Mouse (Mus musculus) left cerebral cortex, adult 18-20 months (tissue): Measurements from ENCODE around the gene Defb28. TPM values are rescaled to one million over a fixed set of nuclear protein-coding genes. Genes with fewer than 3 reads are reported as not detected.

Experiments used
- DNase-seq, 2 experiments: peaks; one replicate each; pipeline ENCODE4 v3.0.0; 2021 to 2022; ENCODE audit warnings: low spot score in 2 of 2, mixed read lengths in 1 of 2
- long read RNA-seq, 2 experiments: library from polyadenylated mRNA; stranded (forward); transcript quantifications; one replicate each; pipeline ENCODE4 v2.0.0; 2021
- total RNA-seq, 2 experiments: library from RNA; stranded (reverse); gene quantifications; 2 replicates each; pipeline ENCODE4 v1.2.3; 2021

Defb28 gene
- total RNA-seq, result not detected
- long read RNA-seq, experiment 1, result 0 reads
- long read RNA-seq, experiment 2, result 0 reads

GRCm38 (mm10) chr2:152517981-152518380, at the start of gene Defb28:
Gene Defb28 (plus strand): TSS chr2:152518255.
- DNase-seq, result no peak

- peak; percentile 38 to 63 for DNase-seq
Observed at GRCm38 (mm10) chr2:152470973-152471372, 47.1 kb upstream of the Defb28 start.

DNA sequence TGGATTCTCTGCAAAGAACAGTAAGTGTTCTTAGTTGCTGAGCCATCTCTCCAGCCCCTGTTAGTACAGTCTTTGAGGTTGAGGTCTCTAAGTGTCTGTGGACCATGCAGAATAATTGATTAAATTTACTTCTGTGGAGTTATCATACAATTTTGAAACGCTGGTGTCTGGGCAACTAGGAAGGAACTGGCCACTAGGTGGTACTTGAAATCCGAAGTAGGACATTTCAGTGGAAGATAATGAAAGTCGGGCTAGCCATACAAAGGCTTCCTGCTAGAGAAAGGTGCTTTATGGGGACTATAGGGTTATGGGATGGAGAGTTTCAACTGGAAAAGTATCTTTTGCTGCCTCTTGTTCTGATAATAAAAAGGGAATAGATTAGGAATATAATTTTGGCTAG, 45.6 kb upstream of the Defb28 start:
- DNase-seq, result no peak

DNA sequence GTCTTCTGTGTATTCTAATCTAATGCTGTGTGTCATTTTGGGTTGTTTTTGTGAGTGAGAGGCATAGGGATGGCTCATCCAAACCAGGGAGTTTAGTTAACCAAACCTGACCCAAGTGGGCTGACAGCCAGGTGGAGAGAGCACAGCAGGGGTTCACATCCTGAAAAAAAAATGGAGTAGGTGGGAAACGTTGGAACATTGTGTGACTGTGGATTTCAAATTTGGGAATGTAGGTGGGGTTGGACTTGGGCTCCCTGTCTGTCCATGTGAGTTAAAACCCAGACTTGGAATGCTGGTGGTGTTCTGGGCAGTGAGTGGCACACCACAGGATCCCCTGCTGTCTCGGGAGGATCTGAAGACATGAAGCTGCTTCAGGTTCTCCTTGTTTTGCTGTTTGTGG, 41.3 kb upstream of the Defb28 start, which contains the start of gene Defb20:
Gene Defb20 (plus strand): TSS at position 301 of the 400 bp plus-strand sequence.
- no peak for DNase-seq

- no peak for DNase-seq
Observed at GRCm38 (mm10) chr2:152480881-152481280, 37.2 kb upstream of the Defb28 start.

DNA sequence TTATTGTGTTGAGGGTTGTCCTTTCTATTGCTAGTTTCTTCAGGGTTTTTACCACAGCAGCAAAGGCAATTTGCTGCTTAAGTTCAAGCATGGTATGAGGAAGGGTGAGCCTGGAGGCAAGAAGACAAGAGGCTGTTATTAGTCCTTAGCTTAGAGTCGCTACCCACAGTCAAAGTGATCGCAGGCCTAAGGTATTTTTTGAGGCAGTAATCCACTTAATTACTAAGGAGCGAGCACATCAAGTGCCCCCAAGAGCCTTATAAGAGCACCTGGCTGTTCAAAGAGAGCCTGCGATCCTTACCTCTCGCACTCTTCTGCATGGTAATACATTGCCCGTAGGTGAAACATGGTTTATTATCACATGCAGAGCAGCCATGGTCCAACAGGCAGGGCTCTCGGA, 36.3 kb upstream of the Defb28 start:
- no peak for DNase-seq

GRCm38 (mm10) chr2:152487024-152487423, 31.0 kb upstream of the Defb28 start:
- DNase-seq, result no peak

- no peak for DNase-seq
Observed at GRCm38 (mm10) chr2:152490038-152490437, 28.0 kb upstream of the Defb28 start, which contains the start of gene Defb22. Gene Defb22 (minus strand): TSS chr2:152490138.

DNA sequence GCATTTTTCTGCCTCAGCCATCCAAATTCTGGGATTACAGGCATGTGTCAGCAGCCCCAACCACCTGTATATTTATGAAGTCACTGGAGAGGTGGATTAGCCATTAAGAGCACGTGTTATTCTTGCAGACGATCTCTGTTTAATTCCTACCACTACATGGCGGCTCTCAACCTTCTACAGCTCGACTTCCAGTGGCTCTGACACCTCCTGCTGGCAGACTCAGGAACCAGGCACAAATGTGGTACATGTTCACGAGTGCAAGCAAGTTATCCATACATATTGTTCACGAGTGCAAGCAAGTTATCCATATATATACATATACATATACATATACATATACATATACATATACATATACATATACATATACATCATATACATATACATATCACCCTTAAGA, 24.9 kb upstream of the Defb28 start:
- DNase-seq, result no peak

DNA sequence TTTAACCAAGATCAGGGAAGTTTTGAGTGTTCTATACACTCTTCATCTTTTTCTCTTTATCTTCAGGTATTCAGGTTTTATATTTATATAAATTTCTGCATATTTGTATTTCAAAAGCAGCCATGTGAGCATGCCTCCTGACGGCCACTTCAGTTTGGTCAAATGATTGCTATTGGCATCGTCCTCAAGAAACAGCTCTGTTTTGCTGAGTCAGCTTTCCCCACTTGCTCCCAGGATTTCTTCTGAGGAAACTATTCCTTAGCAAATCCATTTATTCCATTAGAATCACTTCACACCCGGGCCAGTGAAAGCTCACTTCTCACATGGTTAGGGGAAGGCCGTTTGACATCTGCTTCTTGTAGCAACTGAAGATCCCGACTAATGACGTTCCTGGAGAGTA, 20.0 kb upstream of the Defb28 start:
- no peak for DNase-seq

DNA sequence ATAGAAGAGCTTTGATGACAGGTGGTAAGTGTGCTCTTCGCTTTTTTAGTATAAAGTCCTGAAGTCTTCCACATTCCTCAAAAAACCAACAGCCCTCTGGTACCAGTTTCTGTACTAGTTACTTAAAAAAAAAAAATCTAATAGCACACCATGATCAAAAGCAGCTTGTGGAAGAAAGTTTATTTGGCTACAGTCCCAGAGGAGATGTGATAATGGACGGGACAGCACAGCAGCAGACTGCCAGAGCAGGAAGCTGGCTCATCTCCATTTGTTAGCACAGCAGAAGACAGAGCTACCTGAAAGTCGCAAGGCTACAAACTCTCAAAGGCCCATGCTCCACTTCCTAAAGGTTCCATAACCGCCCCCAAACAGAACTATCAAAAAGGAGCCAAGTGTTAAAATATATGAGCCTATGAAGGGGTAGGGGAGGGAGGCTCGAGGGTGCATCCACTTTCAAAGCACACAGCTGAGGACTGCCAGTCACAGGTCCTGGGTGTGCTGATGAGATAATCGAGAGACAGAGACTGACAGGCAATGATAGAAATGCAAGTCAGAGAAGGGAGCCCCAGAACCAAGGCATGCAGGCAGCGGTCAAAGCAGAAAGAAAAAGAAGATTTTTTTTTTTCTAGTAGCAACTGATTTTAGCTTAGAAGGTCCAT, 17.7 kb upstream of the Defb28 start:
- no peak for DNase-seq

GRCm38 (mm10) chr2:152500863-152501229, 17.2 kb upstream of the Defb28 start:
- DNase-seq, result no peak

- DNase-seq, result no peak
Observed at GRCm38 (mm10) chr2:152503950-152504349, 14.1 kb upstream of the Defb28 start.

- no peak for DNase-seq
Observed at GRCm38 (mm10) chr2:152511592-152511991, 6.5 kb upstream of the Defb28 start, which contains the start of gene Defb26. Gene Defb26 (minus strand): TSS chr2:152511692.

- no peak for DNase-seq
Observed at GRCm38 (mm10) chr2:152516084-152516483, 2.0 kb upstream of the Defb28 start.

- no peak for DNase-seq
Observed at GRCm38 (mm10) chr2:152539944-152540710, 22.1 kb downstream of the Defb28 start, which contains the start of gene Defb29. Gene Defb29 (minus strand): TSS chr2:152540098.

GRCm38 (mm10) chr2:152541979-152542378, 23.9 kb downstream of the Defb28 start:
- no peak for DNase-seq

DNA sequence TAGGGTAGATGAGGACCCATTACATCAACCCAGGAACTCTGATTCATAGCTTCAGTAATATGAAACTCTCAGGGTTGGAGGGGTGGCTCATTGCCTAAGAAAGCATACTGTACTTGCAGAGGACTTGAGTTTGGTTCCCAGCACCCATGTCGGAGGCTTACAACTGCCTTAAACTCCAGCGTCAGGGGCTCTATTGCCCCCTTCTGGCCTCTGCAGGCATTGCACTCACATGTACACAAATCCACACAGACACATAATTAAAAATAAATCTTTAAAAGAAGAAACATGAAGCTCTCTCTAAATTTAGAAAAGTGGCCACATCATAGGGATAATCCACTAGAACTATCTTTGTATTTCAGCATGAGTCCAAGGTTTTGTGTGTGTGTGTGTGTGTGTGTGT, 24.8 kb downstream of the Defb28 start:
- no peak for DNase-seq

DNA sequence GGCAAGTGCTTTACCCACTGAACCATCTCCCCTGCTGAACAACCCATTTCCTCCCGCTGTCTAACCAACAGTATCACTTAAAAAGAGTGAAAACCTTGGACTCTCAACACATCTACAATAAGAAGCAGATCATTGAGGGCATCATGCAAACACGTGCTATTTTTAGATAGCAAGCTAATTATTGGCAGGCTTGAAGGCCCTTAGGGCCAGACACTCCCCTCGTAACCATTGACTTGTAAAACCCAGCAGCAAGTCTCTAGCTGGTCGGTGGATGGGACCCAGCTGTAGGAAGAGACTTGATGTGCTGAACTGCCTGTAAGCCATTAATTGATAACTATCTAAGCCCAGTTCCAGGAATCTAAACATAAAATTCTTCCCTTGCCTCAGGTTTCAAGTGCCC, 25.4 kb downstream of the Defb28 start:
- no peak for DNase-seq

GRCm38 (mm10) chr2:152544691-152545090, 26.6 kb downstream of the Defb28 start:
- DNase-seq, result peak; percentile 47 to 69

GRCm38 (mm10) chr2:152548124-152548523, 30.1 kb downstream of the Defb28 start:
- no peak for DNase-seq

- DNase-seq, result peak; percentile 75 to 78
Observed at GRCm38 (mm10) chr2:152553774-152554423, 35.8 kb downstream of the Defb28 start.
